ENCODE assay signal across 8 mouse cellular contexts in genomic region chr14:25420987-25421386, GRCm38 (mm10). TPM values are rescaled to one million over a fixed set of nuclear protein-coding genes. Genes with fewer than 3 reads are reported as not detected.
DNase-seq lines count a peak whose midpoint lies in the region; ATAC-seq and TF ChIP-seq lines count a peak whose summit lies in the region.

No protein-coding gene starts in this region.

- no peak for TF ChIP-seq CTCF in cerebellum, adult 2 months (IDR thresholded peaks at IDR 0.05; ENCODE audit: borderline replicate concordance, insufficient read depth, low read depth, low read length)

- no peaks in the 10 kb centered on the region for H3K27me3 ChIP-seq in embryonic facial prominence, embryonic 13.5 days
- 0 out of 2 replicates have a peak, but pooled peaks cover 3% of the 10 kb centered on the region for H3K27me3 ChIP-seq in limb, embryonic 10.5 days (ENCODE audit: low read depth, poor library complexity, severe bottlenecking)
- no peaks in the 10 kb centered on the region for H3K27me3 ChIP-seq in cerebellum, adult 2 months (ENCODE audit: control insufficient read depth, insufficient read depth, low read length)

- no peaks in the 10 kb centered on the region for H3K9me3 ChIP-seq in embryonic facial prominence, embryonic 13.5 days
- no peaks in the 10 kb centered on the region for H3K9me3 ChIP-seq in limb, embryonic 10.5 days (replicated peaks)

- no peak overlapping the region for H3K4me3 ChIP-seq in embryonic facial prominence, embryonic 13.5 days
- H3K4me3 ChIP-seq in limb, embryonic 10.5 days: no peak overlapping the region
- no peak overlapping the region for H3K4me3 ChIP-seq in cerebellum, adult 2 months (replicated peaks; ENCODE audit: insufficient read depth, low read depth, low read length)

- H3K4me1 ChIP-seq in embryonic facial prominence, embryonic 13.5 days: peaks cover 22% of the 10 kb centered on the region
- H3K4me1 ChIP-seq in limb, embryonic 10.5 days: peaks cover 24% of the 10 kb centered on the region
- H3K4me1 ChIP-seq in cerebellum, adult 2 months (ENCODE audit: control insufficient read depth, insufficient read depth, low read length): peaks cover 17% of the 10 kb centered on the region

- peak overlapping the region; percentile 13; the same call in 1 of the 2 replicates for H3K27ac ChIP-seq in embryonic facial prominence, embryonic 13.5 days
- H3K27ac ChIP-seq in limb, embryonic 10.5 days: peak overlapping the region; percentile 57
- H3K27ac ChIP-seq in cerebellum, adult 2 months (ENCODE audit: insufficient read depth, low read length): no peak overlapping the region

- intact Hi-C loops in heart, postnatal 10 days (cut with DNase I): no loop called here

- H3K36me3 ChIP-seq in embryonic facial prominence, embryonic 13.5 days: no peaks in the 10 kb centered on the region
- H3K36me3 ChIP-seq in limb, embryonic 10.5 days: no peaks in the 10 kb centered on the region

- no peak overlapping the region for H3K9ac ChIP-seq in embryonic facial prominence, embryonic 13.5 days

- H3K4me2 ChIP-seq in embryonic facial prominence, embryonic 13.5 days: no peak overlapping the region

- 100% methylated on average over 1 of the region's 1 CpGs for WGBS in embryonic facial prominence, embryonic 13.5 days
- 94% methylated on average over 1 of the region's 1 CpGs for WGBS in limb, embryonic 10.5 days
- WGBS in cerebellum, adult 2 months: 92% methylated on average over 1 of the region's 1 CpGs

- peak; percentile 22 for DNase-seq in layer of hippocampus, adult 11-12 months (ENCODE audit: low spot score)
- DNase-seq in layer of hippocampus, adult 9-10 months (ENCODE audit: low spot score): no peak
- peak; percentile 53 to 58 for DNase-seq in heart, postnatal 10 days
- no peak for DNase-seq in limb, embryonic 10.5 days (ENCODE audit: low spot score)
- DNase-seq in spleen, postnatal 10 days (ENCODE audit: low spot score in 2 of 2): no peak
- no peak for DNase-seq in right cerebral cortex, adult 18-20 months
- DNase-seq in cerebellum, adult 2 months: no peak

- ATAC-seq in embryonic facial prominence, embryonic 13.5 days (ENCODE audit: insufficient number of reproducible peaks, insufficient read depth, low FRiP score, low TSS enrichment, low read depth): no peak

- TF ChIP-seq POLR2A in cerebellum, adult 2 months (IDR thresholded peaks at IDR 0.05; ENCODE audit: borderline replicate concordance, insufficient read depth, low read length): no peak

RNA-seq across cellular contexts. Expression of gene Zmiz1, which starts 38.0 kb away (rescaled TPM):
- 44.3 and 52.9 TPM in 2 replicates for polyA plus RNA-seq in embryonic facial prominence, embryonic 13.5 days (2015; fragmentation: Nextera tagmentation; extraction: Ambion mirVana)
- total RNA-seq in heart, postnatal 10 days (2021): 10 to 100 TPM; 70.9 to 72.0 TPM
- 43.8 and 55.5 TPM in 2 replicates for polyA plus RNA-seq in limb, embryonic 10.5 days (2016; fragmentation: Nextera tagmentation; extraction: Ambion mirVana)
- 63.7 and 72.5 TPM in 2 replicates for polyA plus RNA-seq in cerebellum, adult 2 months (2012; rRNA removed)

Comparison
In these comparisons a context has a peak if more than half of its experiments do, and no peak if none do; other contexts are left out.
1. DNase-seq: peak in layer of hippocampus, adult 11-12 months (single experiment) and heart, postnatal 10 days (2 of 2); none in layer of hippocampus, adult 9-10 months (single experiment), limb, embryonic 10.5 days (single experiment), spleen, postnatal 10 days (0 of 2), right cerebral cortex, adult 18-20 months (single experiment) and cerebellum, adult 2 months (0 of 2).